Mouse (Mus musculus) thymus, adult 2 months (tissue): ENCODE measurements around the gene Cldn4.

Experiments
- CTCF ChIP-seq: fragments of 200-500 bp; IDR thresholded peaks from 2 replicates; pipeline ENCODE4 v1.5.1; 2012; ENCODE audit warnings: mild to moderate bottlenecking, control low read depth, low read length, moderate library complexity, borderline replicate concordance; ENCODE audit not compliant: control insufficient read depth, poor library complexity, insufficient read depth; ENCODE audit errors: extremely low read depth
- POLR2A ChIP-seq: fragments of 200-500 bp; IDR thresholded peaks from 2 replicates; pipeline ENCODE4 v1.6.1; 2012; ENCODE audit warnings: mild to moderate bottlenecking, low read length, control low read depth, moderate library complexity; ENCODE audit not compliant: control insufficient read depth, poor library complexity, insufficient read depth; ENCODE audit errors: extremely low read depth

DNA sequence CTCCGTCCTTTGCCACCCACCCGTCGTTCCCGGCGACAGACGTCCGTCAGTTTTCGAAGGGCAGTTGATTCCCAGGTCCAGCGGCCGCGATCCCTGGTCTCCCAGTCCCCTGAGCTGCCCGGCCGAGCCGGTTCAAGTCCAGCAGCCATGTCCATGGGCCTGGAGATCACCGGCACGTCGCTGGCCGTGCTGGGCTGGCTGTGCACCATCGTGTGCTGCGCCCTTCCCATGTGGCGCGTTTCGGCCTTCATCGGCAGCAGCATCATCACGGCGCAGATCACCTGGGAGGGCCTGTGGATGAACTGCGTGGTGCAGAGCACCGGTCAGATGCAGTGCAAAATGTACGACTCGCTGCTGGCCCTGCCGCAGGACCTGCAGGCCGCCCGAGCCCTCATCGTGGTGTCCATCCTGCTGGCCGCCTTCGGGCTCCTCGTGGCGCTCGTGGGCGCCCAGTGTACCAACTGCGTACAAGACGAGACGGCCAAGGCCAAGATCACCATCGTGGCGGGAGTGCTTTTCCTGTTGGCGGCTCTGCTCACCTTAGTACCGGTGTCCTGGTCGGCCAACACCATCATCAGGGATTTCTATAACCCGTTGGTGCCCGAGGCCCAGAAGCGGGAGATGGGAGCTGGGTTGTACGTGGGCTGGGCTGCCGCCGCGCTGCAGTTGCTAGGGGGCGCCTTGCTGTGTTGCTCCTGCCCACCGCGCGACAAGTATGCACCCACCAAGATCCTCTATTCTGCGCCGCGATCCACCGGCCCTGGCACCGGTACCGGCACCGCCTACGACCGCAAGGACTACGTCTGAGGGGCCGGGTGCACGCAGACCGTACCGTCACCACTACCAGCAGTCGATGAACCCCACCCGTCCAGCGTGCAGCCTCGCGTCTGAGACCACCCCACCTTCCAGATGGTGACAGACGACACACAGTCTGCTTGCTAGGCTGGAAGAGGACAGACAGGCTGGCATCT is 39.8 kb upstream of the Cldn4 start:
- TF ChIP-seq POLR2A (no peak), CTCF (no peak)
